Mouse (Mus musculus) heart, postnatal 36 days (tissue): ENCODE results near the gene E2f7. TPM values are rescaled to one million over a fixed set of nuclear protein-coding genes. Genes with fewer than 3 reads are reported as not detected.

Experiments
- DNase-seq, 2 experiments: peaks; one replicate each; pipeline ENCODE4 v3.0.0; 2021 to 2022
- intact Hi-C: fragments of 180-260 bp; cut with DNase I; formaldehyde crosslinking; loops from one replicate; pipeline ENCODE4 v1.15.1; 2025
- total RNA-seq, 2 experiments: library from RNA; stranded (reverse); gene quantifications; 2 replicates each; pipeline ENCODE4 v1.2.3; 2021

E2f7 gene
- 1 to 10 TPM; 1.8 to 2.0 TPM for total RNA-seq

GRCm38 (mm10) chr10:110744686-110745639 lies at the start of gene E2f7:
Gene E2f7, plus strand, starts transcription at chr10:110745439.
- intact Hi-C loops = loop anchor here (10.0 kb wide), 1 partner anchor 730 kb away; the partner anchor contains the start of gene Nap1l1
- DNase-seq = peak; percentile 90 to 91

- DNase-seq = no peak
- intact Hi-C loops = no loop called here
These were observed 44.0 kb upstream of the E2f7 start for GRCm38 (mm10) chr10:110701276-110701675.

GRCm38 (mm10) chr10:110705672-110706071 lies 39.6 kb upstream of the E2f7 start:
- intact Hi-C loops = no loop called here
- DNase-seq = no peak

GRCm38 (mm10) chr10:110707390-110708113 lies 37.7 kb upstream of the E2f7 start:
- DNase-seq = no peak

GRCm38 (mm10) chr10:110716887-110717286 lies 28.4 kb upstream of the E2f7 start:
- no peak for DNase-seq
- intact Hi-C loops = no loop called here

More at GRCm38 (mm10) chr10:110707390-110708113, 37.7 kb upstream of the E2f7 start:
- intact Hi-C loops = no loop called here

- no peak for DNase-seq
- intact Hi-C loops = no loop called here
These were observed 18.8 kb upstream of the E2f7 start for GRCm38 (mm10) chr10:110726431-110726830.

- intact Hi-C loops = loop anchor here (1.0 kb wide), 1 partner anchor 32 kb away; no protein-coding TSS in a partner anchor
- DNase-seq = peak; percentile 37 to 72
These were observed 17.4 kb upstream of the E2f7 start for GRCm38 (mm10) chr10:110727816-110728215.

GRCm38 (mm10) chr10:110733343-110733742 lies 11.9 kb upstream of the E2f7 start:
- intact Hi-C loops = loop anchor here (10.0 kb wide), 2 partner anchors 279 to 809 kb away; partner anchors contain the start of gene Nav3

GRCm38 (mm10) chr10:110743701-110744100 lies 1.5 kb upstream of the E2f7 start:
- intact Hi-C loops = loop anchor here (10.0 kb wide), 1 partner anchor 731 kb away; the partner anchor contains the start of gene Nap1l1
- no peak for DNase-seq

More at GRCm38 (mm10) chr10:110733343-110733742, 11.9 kb upstream of the E2f7 start:
- peak; percentile 61 to 78 for DNase-seq

GRCm38 (mm10) chr10:110744120-110744519 lies 1.1 kb upstream of the E2f7 start:
- DNase-seq = no peak
- intact Hi-C loops = loop anchor here (10.0 kb wide), 1 partner anchor 731 kb away; the partner anchor contains the start of gene Nap1l1

GRCm38 (mm10) chr10:110745640-110746032 lies 397 bp downstream of the E2f7 start:
- no peak for DNase-seq

GRCm38 (mm10) chr10:110749081-110749480 lies 3.8 kb downstream of the E2f7 start:
- intact Hi-C loops = loop anchor here (10.0 kb wide), 1 partner anchor 726 kb away; the partner anchor contains the start of gene Nap1l1
- no peak for DNase-seq

More at GRCm38 (mm10) chr10:110745640-110746032, 397 bp downstream of the E2f7 start:
- intact Hi-C loops = loop anchor here (10.0 kb wide), 1 partner anchor 729 kb away; the partner anchor contains the start of gene Nap1l1

- intact Hi-C loops = loop anchor here (10.0 kb wide), 1 partner anchor 725 kb away; the partner anchor contains the start of gene Nap1l1
- no peak for DNase-seq
These were observed 4.5 kb downstream of the E2f7 start for GRCm38 (mm10) chr10:110749510-110750305.

- intact Hi-C loops = no loop called here
- DNase-seq = peak in 1 of 2 experiments; percentile 28
These were observed 7.6 kb downstream of the E2f7 start for GRCm38 (mm10) chr10:110752849-110753248.

GRCm38 (mm10) chr10:110755556-110755955 lies 10.3 kb downstream of the E2f7 start:
- intact Hi-C loops = no loop called here
- no peak for DNase-seq

GRCm38 (mm10) chr10:110756271-110756793 lies 11.1 kb downstream of the E2f7 start:
- intact Hi-C loops = no loop called here
- no peak for DNase-seq

GRCm38 (mm10) chr10:110760552-110760951 lies 15.3 kb downstream of the E2f7 start:
- intact Hi-C loops = loop anchor here (1.0 kb wide), 1 partner anchor 33 kb away; no protein-coding TSS in a partner anchor
- peak in 1 of 2 experiments; percentile 28 for DNase-seq

- no peak for DNase-seq
These were observed 17.1 kb downstream of the E2f7 start for GRCm38 (mm10) chr10:110762134-110762884.

GRCm38 (mm10) chr10:110763416-110763815 lies 18.2 kb downstream of the E2f7 start:
- DNase-seq = no peak
- intact Hi-C loops = no loop called here

More at GRCm38 (mm10) chr10:110762134-110762884, 17.1 kb downstream of the E2f7 start:
- intact Hi-C loops = no loop called here
